Mouse (Mus musculus) intestine, embryonic 14.5 days (tissue): ENCODE measurements around the gene Dph2. TPM values are rescaled to one million over a fixed set of nuclear protein-coding genes. Genes with fewer than 3 reads are reported as not detected.

Experiments used
- ATAC-seq: fragments of 200-750 bp; cut with Nextera tagmentation; replicated peaks from 2 replicates; pipeline ENCODE4 v1.8.0; 2017; ENCODE audit warnings: low read depth, moderate number of reproducible peaks, moderate TSS enrichment, moderate library complexity; ENCODE audit not compliant: low FRiP score, low TSS enrichment
- DNase-seq: peaks from one replicate; pipeline ENCODE4 v3.0.0-alpha.2; 2018; ENCODE audit warnings: low spot score
- H3K27ac ChIP-seq: fragments of 300-500 bp; sonication (generic); 2 replicates; pipeline ENCODE4 v1.5.1; 2014; ENCODE audit warnings: low read depth, mild to moderate bottlenecking, control low read depth
- H3K27me3 ChIP-seq: fragments of 300-500 bp; sonication (generic); replicated peaks from 2 replicates; pipeline ENCODE4 v1.6.1; 2014; ENCODE audit warnings: low read length, control low read depth; ENCODE audit not compliant: control insufficient read depth, insufficient read depth
- H3K36me3 ChIP-seq: fragments of 300-500 bp; sonication (generic); 2 replicates; pipeline ENCODE4 v1.6.1; 2014; ENCODE audit warnings: low read length, control low read depth; ENCODE audit not compliant: control insufficient read depth, insufficient read depth
- H3K4me1 ChIP-seq: fragments of 300-500 bp; sonication (generic); replicated peaks from 2 replicates; pipeline ENCODE4 v1.6.1; 2014; ENCODE audit warnings: low read length, control low read depth, mixed read lengths; ENCODE audit not compliant: control insufficient read depth, insufficient read depth
- H3K4me2 ChIP-seq: fragments of 300-500 bp; sonication (generic); 2 replicates; pipeline ENCODE4 v1.6.1; 2014; ENCODE audit warnings: low read length
- H3K4me3 ChIP-seq: fragments of 300-500 bp; sonication (generic); 2 replicates; pipeline ENCODE4 v1.5.1; 2014; ENCODE audit warnings: low read depth, low read length, control low read depth, mixed read lengths
- H3K9ac ChIP-seq: fragments of 300-500 bp; sonication (generic); 2 replicates; pipeline ENCODE4 v1.6.1; 2014; ENCODE audit warnings: mild to moderate bottlenecking, low read length
- H3K9me3 ChIP-seq: fragments of 300-500 bp; sonication (generic); 2 replicates; pipeline ENCODE4 v1.6.1; 2016; ENCODE audit warnings: low read length, control low read depth; ENCODE audit not compliant: control insufficient read depth
- WGBS: fragments of 180-500 bp; shearing (Covaris S2); extraction: QIAGEN DNeasy Blood & Tissue Kit; methylation state at CpG from one replicate; pipeline ENCODE4 v1.1.7; 2014; 5-methylcytosine and 5-hydroxymethylcytosine counted together
- polyA plus RNA-seq: library from polyadenylated mRNA; unstranded; fragments of >200 nt; fragmentation: Nextera tagmentation; extraction: Ambion mirVana; gene quantifications from 2 replicates; pipeline ENCODE4 v1.2.1, GENCODE M21; 2014

Gene Dph2
- polyA plus RNA-seq, 1 experiment from 2014 or later = 20.0 TPM

DNA sequence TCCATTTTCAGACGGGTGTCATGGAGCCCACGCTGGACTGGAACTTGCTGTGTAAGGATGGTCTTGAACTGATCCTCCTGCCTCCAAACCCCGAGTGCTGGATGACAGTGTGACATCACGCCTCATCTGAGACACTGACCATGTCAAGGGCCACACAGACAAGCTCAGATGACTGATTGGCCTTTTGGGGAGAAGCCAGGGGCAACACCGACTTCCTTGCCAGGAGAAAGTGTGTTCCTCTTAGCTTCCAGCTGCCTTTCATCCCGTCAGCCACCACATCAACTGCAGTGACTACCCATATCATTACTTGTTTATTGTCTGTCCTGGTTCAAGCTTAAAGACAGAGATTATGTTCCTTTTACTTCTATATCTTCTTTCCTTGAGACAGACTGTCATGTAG lies 33.1 kb upstream of the Dph2 start:
- Histone ChIP-seq H3K4me1 (peaks cover 20% of the 10 kb centered on the region), H3K27ac (no peak overlapping the region), H3K4me2 (no peak overlapping the region), H3K9ac (no peak overlapping the region), H3K27me3 (peaks cover 31% of the 10 kb centered on the region), H3K4me3 (no peak overlapping the region), H3K36me3 (no peaks in the 10 kb centered on the region), H3K9me3 (no peaks in the 10 kb centered on the region)
- 63% methylated on average over 5 of the region's 6 CpGs for WGBS
- DNase-seq = no peak
- no peak for ATAC-seq

DNA sequence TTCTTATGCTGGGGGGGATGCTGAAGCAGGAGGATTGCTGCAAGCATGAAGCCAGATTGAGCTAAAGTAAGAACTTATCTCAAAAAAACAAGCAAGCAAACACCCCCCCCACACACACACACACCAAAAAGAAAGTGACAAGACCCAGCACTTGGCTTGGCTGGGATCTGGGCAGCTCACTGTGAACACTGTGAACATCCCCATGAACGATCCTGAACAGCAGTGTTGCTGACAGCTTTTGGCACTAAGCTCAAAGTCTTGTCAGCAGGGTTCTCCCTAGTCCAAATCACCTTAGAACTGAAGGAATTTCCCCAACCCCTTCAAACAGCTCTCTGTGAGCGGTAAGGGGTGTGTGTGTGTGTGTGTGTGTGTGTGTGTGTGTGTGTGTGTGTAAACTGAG lies 31.6 kb upstream of the Dph2 start:
- peaks cover 9% of the 10 kb centered on the region for H3K4me1 ChIP-seq
- ATAC-seq (no peak), DNase-seq (no peak)
- H3K27ac ChIP-seq = no peak overlapping the region
- no peak overlapping the region for H3K4me2 ChIP-seq
- H3K9me3 ChIP-seq = no peaks in the 10 kb centered on the region
- H3K27me3 ChIP-seq = peaks cover 30% of the 10 kb centered on the region
- no peaks in the 10 kb centered on the region for H3K36me3 ChIP-seq
- WGBS = 46% methylated on average over 2 of the region's 2 CpGs
- H3K4me3 ChIP-seq = no peak overlapping the region
- no peak overlapping the region for H3K9ac ChIP-seq

DNA sequence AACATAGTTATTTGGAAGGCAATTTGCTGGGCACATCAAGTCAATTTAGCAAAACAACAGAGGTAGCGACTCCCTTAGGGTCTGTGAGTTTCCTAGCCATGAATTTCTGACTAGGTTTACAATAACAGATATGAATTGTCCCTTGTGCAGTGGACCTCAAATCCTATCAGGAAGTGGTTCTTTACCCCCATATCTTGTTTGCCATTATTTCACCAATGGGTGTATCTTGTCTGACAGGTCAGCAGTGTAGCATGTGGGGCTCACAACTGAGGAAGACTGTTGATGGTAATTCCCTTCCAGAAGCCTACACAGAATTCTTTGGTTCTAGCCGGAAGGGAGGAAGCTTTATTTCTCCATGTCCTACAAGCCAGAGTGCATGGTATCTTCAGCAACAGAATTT lies 29.5 kb upstream of the Dph2 start:
- no peak overlapping the region for H3K4me2 ChIP-seq
- no peak overlapping the region for H3K27ac ChIP-seq
- H3K4me3 ChIP-seq = no peak overlapping the region
- WGBS = 93% methylated on average over 2 of the region's 2 CpGs
- no peaks in the 10 kb centered on the region for H3K9me3 ChIP-seq
- DNase-seq (no peak), ATAC-seq (no peak)
- no peak overlapping the region for H3K9ac ChIP-seq
- peaks cover 9% of the 10 kb centered on the region for H3K4me1 ChIP-seq
- H3K27me3 ChIP-seq = peaks cover 13% of the 10 kb centered on the region
- H3K36me3 ChIP-seq = no peaks in the 10 kb centered on the region

DNA sequence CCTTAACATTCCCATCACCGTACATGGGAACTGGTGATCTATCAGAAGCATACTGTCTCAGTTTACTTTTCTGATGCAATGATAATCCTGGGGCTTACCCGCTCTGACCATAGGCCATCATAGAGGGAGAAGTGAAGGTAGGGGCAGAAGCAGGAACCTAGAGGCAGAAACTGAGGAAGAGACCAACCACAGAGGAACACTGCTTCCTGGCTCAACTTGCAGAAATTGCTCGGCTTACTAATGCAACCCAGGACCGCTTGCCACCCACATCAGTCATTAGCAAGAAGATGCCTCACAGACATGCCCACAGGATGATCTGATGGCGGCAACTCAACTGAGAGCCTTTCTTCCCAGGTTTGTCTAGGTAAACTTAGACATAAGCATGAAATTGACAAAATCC lies 26.9 kb upstream of the Dph2 start:
- Histone ChIP-seq H3K9me3 (no peaks in the 10 kb centered on the region), H3K27me3 (no peaks in the 10 kb centered on the region), H3K4me1 (peaks cover 20% of the 10 kb centered on the region), H3K4me2 (no peak overlapping the region), H3K36me3 (no peaks in the 10 kb centered on the region), H3K9ac (no peak overlapping the region), H3K4me3 (no peak overlapping the region), H3K27ac (peak overlapping the region; percentile 57)
- DNase-seq = no peak
- WGBS = 73% methylated on average over 5 of the region's 5 CpGs
- ATAC-seq = no peak

GRCm38 (mm10) chr4:117918261-117918660 lies 26.4 kb upstream of the Dph2 start:
- H3K4me2 ChIP-seq = no peak overlapping the region
- ATAC-seq = no peak
- H3K4me1 ChIP-seq = peaks cover 25% of the 10 kb centered on the region
- no peaks in the 10 kb centered on the region for H3K36me3 ChIP-seq
- peak; percentile 71 for DNase-seq
- 29% methylated on average over 3 of the region's 3 CpGs for WGBS
- no peak overlapping the region for H3K4me3 ChIP-seq
- H3K9ac ChIP-seq = no peak overlapping the region
- H3K9me3 ChIP-seq = no peaks in the 10 kb centered on the region
- no peaks in the 10 kb centered on the region for H3K27me3 ChIP-seq
- peak overlapping the region; percentile 67 for H3K27ac ChIP-seq

DNA sequence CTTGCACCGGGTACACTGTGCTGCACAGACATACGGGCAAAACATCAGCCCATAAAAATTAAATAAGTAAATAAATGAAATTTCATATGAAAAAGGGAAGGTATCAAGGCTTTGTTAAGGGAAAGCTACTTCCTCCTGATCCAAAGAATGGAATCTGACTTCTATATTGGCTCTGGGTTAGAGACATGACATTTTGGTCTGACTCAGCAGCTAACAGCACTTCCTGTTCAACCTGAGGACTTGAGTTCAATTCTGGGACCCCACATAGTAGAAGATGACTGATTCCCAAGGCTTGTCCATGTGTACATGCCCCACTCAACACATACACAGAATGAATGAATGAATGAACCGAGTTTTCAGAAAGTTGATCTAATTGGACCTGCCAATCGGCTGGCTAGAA lies 26.0 kb upstream of the Dph2 start:
- H3K4me1 ChIP-seq = peaks cover 29% of the 10 kb centered on the region
- no peak overlapping the region for H3K4me3 ChIP-seq
- H3K36me3 ChIP-seq = no peaks in the 10 kb centered on the region
- peak overlapping the region; percentile 67 for H3K27ac ChIP-seq
- H3K4me2 ChIP-seq = no peak overlapping the region
- 91% methylated on average over 4 of the region's 4 CpGs for WGBS
- no peaks in the 10 kb centered on the region for H3K9me3 ChIP-seq
- no peak overlapping the region for H3K9ac ChIP-seq
- ATAC-seq (no peak), DNase-seq (no peak)
- no peaks in the 10 kb centered on the region for H3K27me3 ChIP-seq

GRCm38 (mm10) chr4:117917402-117917801 lies 25.6 kb upstream of the Dph2 start:
- Histone ChIP-seq H3K27me3 (no peaks in the 10 kb centered on the region), H3K4me3 (no peak overlapping the region), H3K9me3 (no peaks in the 10 kb centered on the region), H3K27ac (peak overlapping the region; percentile 67; the same call in 1 of the 2 replicates), H3K4me1 (peaks cover 33% of the 10 kb centered on the region), H3K4me2 (no peak overlapping the region), H3K36me3 (no peaks in the 10 kb centered on the region), H3K9ac (no peak overlapping the region)
- ATAC-seq (no peak), DNase-seq (no peak)
- WGBS = 93% methylated on average over 4 of the region's 4 CpGs

GRCm38 (mm10) chr4:117916386-117916785 lies 24.6 kb upstream of the Dph2 start:
- WGBS = 69% methylated on average over 5 of the region's 5 CpGs
- Histone ChIP-seq H3K9me3 (no peaks in the 10 kb centered on the region), H3K27ac (no peak overlapping the region), H3K27me3 (no peaks in the 10 kb centered on the region), H3K36me3 (peaks cover 10% of the 10 kb centered on the region), H3K9ac (no peak overlapping the region), H3K4me3 (no peak overlapping the region), H3K4me2 (peak overlapping the region; percentile 84; the same call in 1 of the 2 replicates), H3K4me1 (peaks cover 34% of the 10 kb centered on the region)
- no peak for ATAC-seq
- no peak for DNase-seq

DNA sequence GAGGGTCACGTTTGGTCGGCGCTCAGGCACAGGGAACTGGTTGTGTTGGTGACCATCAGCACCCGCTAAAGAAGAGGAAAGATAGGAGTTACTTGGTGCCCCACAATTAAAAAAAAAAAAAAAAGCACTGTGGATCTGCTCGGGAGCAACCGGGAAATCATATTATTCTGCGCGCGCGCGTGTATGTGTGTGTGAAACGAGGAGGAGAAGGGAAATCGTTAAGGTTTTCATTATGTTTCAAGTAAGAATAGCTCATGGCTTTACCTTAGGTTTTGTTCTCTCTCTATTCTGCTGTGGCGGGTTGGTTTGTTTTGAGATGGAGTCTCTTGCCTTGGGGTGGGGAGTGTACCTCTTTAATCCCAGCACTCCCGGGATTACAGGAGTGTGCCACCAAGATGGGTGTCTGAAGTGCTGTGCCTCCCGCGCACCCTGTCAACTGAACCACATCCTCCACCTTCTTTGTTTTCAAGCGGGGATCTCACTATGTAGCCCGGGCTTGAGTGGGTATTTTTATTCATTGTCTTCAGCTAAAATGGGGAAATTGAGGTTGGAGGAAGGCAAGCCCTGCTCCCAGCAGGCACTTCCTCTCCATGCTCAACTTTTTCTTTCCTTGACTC lies 23.8 kb upstream of the Dph2 start:
- Histone ChIP-seq H3K9me3 (no peaks in the 10 kb centered on the region), H3K4me3 (peak overlapping the region; percentile 85), H3K27ac (peak overlapping the region; percentile 79; the same call in 1 of the 2 replicates), H3K9ac (peak overlapping the region; percentile 75), H3K4me2 (peak overlapping the region; percentile 84), H3K36me3 (peaks cover 14% of the 10 kb centered on the region), H3K27me3 (no peaks in the 10 kb centered on the region), H3K4me1 (peaks cover 34% of the 10 kb centered on the region)
- 7% methylated on average over 19 of the region's 19 CpGs for WGBS
- ATAC-seq = no peak
- DNase-seq = no peak
